ENCODE assay signal across 18 mouse cellular contexts in genomic region chr1:88908683-88909082, GRCm38 (mm10).
DNase-seq lines count a peak whose midpoint lies in the region; ATAC-seq and TF ChIP-seq lines count a peak whose summit lies in the region.
"Had no signal": no experiment of that assay in that cellular context is flagged by ENCODE, and none has a peak within 500 bp of the region (broad histone marks: within the 10 kb centered on the region; RNA-seq: fewer than 3 reads in every experiment).

No protein-coding gene starts in this region.

- H3K4me2 ChIP-seq in midbrain, embryonic 14.5 days (ENCODE audit: low read length) = no peak overlapping the region
- H3K4me2 ChIP-seq in midbrain, postnatal 0 days (ENCODE audit: low read depth, low read length, poor library complexity, severe bottlenecking) = no peak overlapping the region
- H3K4me2 ChIP-seq: embryonic facial prominence, embryonic 12.5 days; limb, embryonic 15.5 days; neural tube, embryonic 12.5 days had no signal

- no peak for TF ChIP-seq CTCF in gastrocnemius, adult 2 months (IDR thresholded peaks at IDR 0.05)
- no peak for TF ChIP-seq CTCF in midbrain, postnatal 0 days (IDR thresholded peaks at IDR 0.05)

- no peaks in the 10 kb centered on the region for H3K36me3 ChIP-seq in midbrain, embryonic 14.5 days (ENCODE audit: control insufficient read depth, insufficient read depth, low read length)
- no peaks in the 10 kb centered on the region for H3K36me3 ChIP-seq in midbrain, postnatal 0 days (ENCODE audit: insufficient read depth, low read length)
- H3K36me3 ChIP-seq: embryonic facial prominence, embryonic 12.5 days; limb, embryonic 15.5 days; neural tube, embryonic 12.5 days had no signal

- H3K27me3 ChIP-seq in midbrain, embryonic 14.5 days (ENCODE audit: control insufficient read depth, insufficient read depth, low read length) = no peaks in the 10 kb centered on the region
- H3K27me3 ChIP-seq in midbrain, postnatal 0 days (ENCODE audit: insufficient read depth, low read length) = no peaks in the 10 kb centered on the region
- H3K27me3 ChIP-seq: embryonic facial prominence, embryonic 12.5 days; limb, embryonic 15.5 days; neural tube, embryonic 12.5 days had no signal

- WGBS in midbrain, embryonic 14.5 days = 90% methylated on average over 8 of the region's 8 CpGs
- 81% methylated on average over 8 of the region's 8 CpGs for WGBS in midbrain, postnatal 0 days

- intact Hi-C loops in gastrocnemius, adult 2 months (cut with DNase I) = no loop called here
- intact Hi-C loops in left cerebral cortex, postnatal 14 days (cut with DNase I) = no loop called here

- no peak overlapping the region for H3K27ac ChIP-seq in gastrocnemius, adult 2 months
- H3K27ac ChIP-seq in midbrain, embryonic 14.5 days (replicated peaks; ENCODE audit: low read depth, low read length) = peak overlapping the region; percentile 45
- H3K27ac ChIP-seq in midbrain, postnatal 0 days (ENCODE audit: low read depth, low read length) = no peak overlapping the region
- H3K27ac ChIP-seq: embryonic facial prominence, embryonic 12.5 days; heart, adult 2 months; limb, embryonic 15.5 days; neural tube, embryonic 12.5 days had no signal

- H3K4me3 ChIP-seq in gastrocnemius, adult 2 months = no peak overlapping the region
- H3K4me3 ChIP-seq in midbrain, embryonic 14.5 days (replicated peaks; ENCODE audit: low read depth, low read length) = no peak overlapping the region
- no peak overlapping the region for H3K4me3 ChIP-seq in midbrain, postnatal 0 days (ENCODE audit: low read depth, low read length)
- H3K4me3 ChIP-seq: embryonic facial prominence, embryonic 12.5 days; heart, adult 2 months; limb, embryonic 15.5 days; neural tube, embryonic 12.5 days had no signal

- peaks cover 17% of the 10 kb centered on the region for H3K4me1 ChIP-seq in midbrain, embryonic 14.5 days (ENCODE audit: control insufficient read depth, insufficient read depth, low read length)
- 0 out of 2 replicates have a peak, but pooled peaks cover 3% of the 10 kb centered on the region for H3K4me1 ChIP-seq in midbrain, postnatal 0 days (ENCODE audit: insufficient read depth, low read length)
- H3K4me1 ChIP-seq: embryonic facial prominence, embryonic 12.5 days; limb, embryonic 15.5 days had no signal

- DNase-seq in gastrocnemius, adult 2 months = peak; percentile 21
- no peak for DNase-seq in gastrocnemius, adult 18-20 months (ENCODE audit: low spot score)
- DNase-seq in left cerebral cortex, postnatal 14 days (ENCODE audit: low spot score in 2 of 2) = peak; percentile 20 to 33
- DNase-seq in left cerebral cortex, adult 11 months (ENCODE audit: low spot score) = no peak
- DNase-seq in midbrain, embryonic 14.5 days = no peak
- DNase-seq in midbrain, postnatal 0 days (ENCODE audit: low spot score) = no peak
- DNase-seq in skeletal muscle tissue, adult 2 months (ENCODE audit: low read depth, low spot score) = peak; percentile 29
- DNase-seq: adrenal gland, adult 2 months; cerebellum, adult 8-10 months; gastrocnemius, postnatal 14 days; heart, adult 2 months; kidney, adult 8-10 months; spleen, adult 18-20 months; thymus, postnatal 25 days had no signal

- H3K9me3 ChIP-seq in midbrain, embryonic 14.5 days (ENCODE audit: control insufficient read depth, low read length) = no peaks in the 10 kb centered on the region; the same call in 1 of the 2 replicates
- H3K9me3 ChIP-seq in midbrain, postnatal 0 days (ENCODE audit: low read length) = no peaks in the 10 kb centered on the region
- H3K9me3 ChIP-seq: embryonic facial prominence, embryonic 12.5 days; limb, embryonic 15.5 days; neural tube, embryonic 12.5 days had no signal

- ATAC-seq in midbrain, embryonic 14.5 days (ENCODE audit: low FRiP score, low TSS enrichment) = no peak
- no peak for ATAC-seq in midbrain, postnatal 0 days (ENCODE audit: low FRiP score)
- ATAC-seq: inflammation-experienced regulatory T-cells, adult 6 months had no signal

- H3K9ac ChIP-seq in midbrain, embryonic 14.5 days (replicated peaks; ENCODE audit: low read length) = no peak overlapping the region
- H3K9ac ChIP-seq in midbrain, postnatal 0 days (replicated peaks; ENCODE audit: low read length, poor library complexity, severe bottlenecking) = no peak overlapping the region
- H3K9ac ChIP-seq: embryonic facial prominence, embryonic 12.5 days; limb, embryonic 15.5 days; neural tube, embryonic 12.5 days had no signal

Comparison
In these comparisons a context has a peak if more than half of its experiments do, and no peak if none do; other contexts are left out.
1. DNase-seq: peak in gastrocnemius, adult 2 months (single experiment), left cerebral cortex, postnatal 14 days (2 of 2) and skeletal muscle tissue, adult 2 months (single experiment); none in gastrocnemius, adult 18-20 months (single experiment), left cerebral cortex, adult 11 months (single experiment), midbrain, embryonic 14.5 days (single experiment) and midbrain, postnatal 0 days (single experiment).